Mouse (Mus musculus): ENCODE results near the gene Ssbp1.

Ssbp1 gene

DNA sequence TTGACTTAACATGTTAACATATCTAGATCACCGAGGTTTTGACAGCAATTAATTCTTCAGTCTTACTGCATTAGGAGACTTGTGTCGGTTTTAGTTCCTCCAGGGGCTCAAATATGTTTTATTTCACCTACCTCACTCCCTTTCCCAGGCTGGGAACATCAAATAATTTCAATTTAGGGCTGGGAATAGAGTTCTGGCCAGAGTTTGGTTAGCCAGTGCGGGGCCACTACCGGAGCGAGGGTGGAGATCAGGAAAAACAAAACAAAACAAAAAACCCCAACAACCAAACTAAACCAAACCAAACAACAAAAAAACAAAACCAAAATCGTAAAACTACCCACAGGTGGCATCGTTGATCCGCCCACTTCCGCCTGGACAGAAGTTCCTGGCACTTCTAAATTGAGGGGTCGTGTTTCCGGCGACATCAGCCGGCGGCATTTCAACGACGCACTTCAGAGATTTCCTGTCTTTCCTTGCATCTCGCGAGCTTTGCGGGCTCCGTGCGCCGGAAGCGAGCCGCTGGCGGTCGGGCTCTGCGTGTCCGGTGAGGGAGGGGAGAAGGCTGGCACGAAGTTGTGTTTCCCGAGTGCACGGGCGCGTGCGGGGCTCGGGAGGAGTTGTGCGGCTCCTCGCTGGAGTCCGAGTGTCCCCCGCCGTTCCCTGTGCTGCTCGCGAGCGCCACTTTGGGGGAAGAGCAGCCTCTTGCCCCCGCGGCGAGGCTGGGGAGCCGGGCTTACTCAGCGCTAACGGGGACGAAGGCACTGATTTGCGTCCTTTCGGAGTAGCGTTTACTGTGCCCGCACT is at the start of gene Ssbp1:
Gene Ssbp1 (plus strand): TSS at position 437 of the 804 bp plus-strand sequence.
- TF ChIP-seq CTCF (conservative IDR thresholded peaks at IDR 0.05; ENCODE audit: low read length) (no peak), POU5F1 (IDR thresholded peaks at IDR 0.05; ENCODE audit: borderline replicate concordance, low read length) (0 out of 2 replicates have a peak, but pooled peaks have one; percentile 5)
- Histone ChIP-seq H3K4me3 (replicated peaks; ENCODE audit: low read length) (peak within 1 kb of the TSS; percentile 93), H3K36me3 (ENCODE audit: insufficient read depth, low read length) (peaks cover 32% of the 10 kb centered on the region), H3K27me3 (ENCODE audit: insufficient read depth, low read length) (no peaks in the 10 kb centered on the region), H3K4me1 (replicated peaks; ENCODE audit: low read depth, low read length) (peaks cover 20% of the 10 kb centered on the region), H3K9me3 (ENCODE audit: low read length) (no peaks in the 10 kb centered on the region)

DNA sequence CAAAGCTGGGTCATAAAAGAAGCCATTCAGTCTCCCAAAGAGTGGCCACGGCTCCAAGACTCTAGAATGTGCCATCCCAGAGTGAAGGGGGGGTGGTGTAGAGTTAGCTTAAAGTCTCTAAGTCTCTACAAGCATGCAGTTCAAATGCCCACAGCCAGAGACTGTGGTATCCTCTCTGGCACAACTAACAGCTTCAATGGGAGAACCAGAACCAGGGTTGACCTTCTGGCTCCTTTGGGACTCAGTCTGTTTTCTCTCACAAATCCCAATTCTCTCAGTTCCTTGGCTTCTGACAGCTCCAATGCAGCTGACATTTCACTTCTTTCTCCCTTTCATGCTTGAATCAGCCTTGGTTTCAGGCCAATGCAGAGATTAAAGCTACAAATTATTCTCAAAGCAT is 48.1 kb upstream of the Ssbp1 start:
- TF ChIP-seq CTCF (conservative IDR thresholded peaks at IDR 0.05; ENCODE audit: low read length): no peak
- TF ChIP-seq POU5F1 (IDR thresholded peaks at IDR 0.05; ENCODE audit: borderline replicate concordance, low read length): no peak
- no peak for TF ChIP-seq NANOG (IDR thresholded peaks at IDR 0.05; ENCODE audit: borderline replicate concordance, low read length)
- no peak overlapping the region for H3K4me3 ChIP-seq (replicated peaks; ENCODE audit: low read length)
- no peaks in the 10 kb centered on the region for H3K27me3 ChIP-seq (ENCODE audit: insufficient read depth, low read length)
- no peaks in the 10 kb centered on the region for H3K9me3 ChIP-seq (ENCODE audit: low read length)
- H3K4me1 ChIP-seq (replicated peaks; ENCODE audit: low read depth, low read length): no peaks in the 10 kb centered on the region
- no peaks in the 10 kb centered on the region for H3K36me3 ChIP-seq (ENCODE audit: insufficient read depth, low read length)

DNA sequence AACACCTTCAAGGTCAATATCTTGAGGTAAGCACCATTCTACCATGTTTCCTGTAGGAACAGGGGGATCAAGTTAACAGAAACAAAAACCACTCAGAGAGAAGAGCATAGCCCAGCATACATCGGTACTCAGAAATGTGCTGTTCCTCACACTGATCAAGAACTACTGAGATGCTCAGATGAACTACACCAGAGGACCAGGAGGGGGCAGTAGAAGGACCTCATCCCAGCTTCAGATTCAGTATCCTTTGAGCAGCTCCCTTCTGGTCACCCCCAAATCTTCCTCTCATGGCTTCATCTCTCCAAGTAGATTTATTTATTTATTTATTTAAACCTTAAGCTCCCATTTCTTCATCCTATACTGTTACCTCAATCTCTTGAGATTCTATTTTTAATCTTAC is 47.4 kb upstream of the Ssbp1 start:
- no peak overlapping the region for H3K4me3 ChIP-seq (replicated peaks; ENCODE audit: low read length)
- no peaks in the 10 kb centered on the region for H3K36me3 ChIP-seq (ENCODE audit: insufficient read depth, low read length)
- no peaks in the 10 kb centered on the region for H3K27me3 ChIP-seq (ENCODE audit: insufficient read depth, low read length)
- no peaks in the 10 kb centered on the region for H3K9me3 ChIP-seq (ENCODE audit: low read length)
- H3K4me1 ChIP-seq (replicated peaks; ENCODE audit: low read depth, low read length): no peaks in the 10 kb centered on the region
- TF ChIP-seq CTCF (conservative IDR thresholded peaks at IDR 0.05; ENCODE audit: low read length) (peak; percentile 74), NANOG (IDR thresholded peaks at IDR 0.05; ENCODE audit: borderline replicate concordance, low read length) (no peak), POU5F1 (IDR thresholded peaks at IDR 0.05; ENCODE audit: borderline replicate concordance, low read length) (no peak)

GRCm38 (mm10) chr6:40427441-40427840 is 43.7 kb upstream of the Ssbp1 start:
- Histone ChIP-seq H3K36me3 (ENCODE audit: insufficient read depth, low read length) (no peaks in the 10 kb centered on the region), H3K27me3 (ENCODE audit: insufficient read depth, low read length) (no peaks in the 10 kb centered on the region; the same call in 1 of the 2 replicates), H3K4me1 (replicated peaks; ENCODE audit: low read depth, low read length) (no peaks in the 10 kb centered on the region), H3K9me3 (ENCODE audit: low read length) (no peaks in the 10 kb centered on the region), H3K4me3 (replicated peaks; ENCODE audit: low read length) (no peak overlapping the region)
- no peak for TF ChIP-seq POU5F1 (IDR thresholded peaks at IDR 0.05; ENCODE audit: borderline replicate concordance, low read length)
- TF ChIP-seq CTCF (conservative IDR thresholded peaks at IDR 0.05; ENCODE audit: low read length): no peak
- TF ChIP-seq NANOG (IDR thresholded peaks at IDR 0.05; ENCODE audit: borderline replicate concordance, low read length): no peak

DNA sequence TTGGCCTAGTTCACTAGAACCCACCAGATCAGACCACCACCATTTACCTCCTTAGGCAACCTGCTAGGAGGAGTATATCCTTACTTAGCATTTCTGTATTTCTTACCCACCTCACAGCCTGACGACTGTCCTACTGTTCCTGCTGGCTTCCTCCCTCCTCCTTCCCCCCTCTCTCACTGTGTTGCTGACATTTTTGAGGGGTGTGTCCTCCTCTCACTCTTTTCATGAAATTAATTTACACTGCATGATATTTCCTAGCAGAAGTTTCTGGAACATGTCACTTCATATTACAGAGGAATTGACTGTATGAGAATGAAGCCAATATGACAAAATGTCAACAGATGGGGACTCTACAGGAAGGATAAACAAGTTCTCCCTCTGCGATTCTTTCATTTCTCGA is 42.5 kb upstream of the Ssbp1 start:
- peaks cover 12% of the 10 kb centered on the region for H3K27me3 ChIP-seq (ENCODE audit: insufficient read depth, low read length)
- H3K4me3 ChIP-seq (replicated peaks; ENCODE audit: low read length): no peak overlapping the region
- TF ChIP-seq NANOG (IDR thresholded peaks at IDR 0.05; ENCODE audit: borderline replicate concordance, low read length) (no peak), POU5F1 (IDR thresholded peaks at IDR 0.05; ENCODE audit: borderline replicate concordance, low read length) (no peak), CTCF (conservative IDR thresholded peaks at IDR 0.05; ENCODE audit: low read length) (no peak)
- H3K4me1 ChIP-seq (replicated peaks; ENCODE audit: low read depth, low read length): no peaks in the 10 kb centered on the region
- H3K9me3 ChIP-seq (ENCODE audit: low read length): no peaks in the 10 kb centered on the region
- no peaks in the 10 kb centered on the region for H3K36me3 ChIP-seq (ENCODE audit: insufficient read depth, low read length)

DNA sequence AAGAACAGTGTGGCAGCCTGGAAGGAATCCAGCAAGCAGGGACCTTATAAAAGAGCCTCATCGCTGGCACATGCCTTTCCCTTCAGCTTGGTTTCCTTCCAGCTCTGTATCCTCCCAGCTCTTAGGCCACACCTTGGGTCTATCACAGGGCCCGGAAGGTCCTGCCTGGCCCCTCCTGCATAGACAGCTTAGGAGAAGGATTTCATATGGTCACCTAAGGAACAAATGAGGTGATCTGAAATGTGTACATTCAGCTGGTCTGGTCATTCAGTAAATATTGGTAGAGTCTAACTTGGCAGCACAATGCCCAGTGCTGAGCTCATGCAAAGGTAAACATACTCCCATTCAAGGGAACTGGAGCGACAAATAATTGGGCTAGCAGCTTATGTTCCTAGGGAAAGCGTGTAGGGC is 41.6 kb upstream of the Ssbp1 start:
- Histone ChIP-seq H3K4me1 (replicated peaks; ENCODE audit: low read depth, low read length) (peaks cover 3% of the 10 kb centered on the region), H3K9me3 (ENCODE audit: low read length) (no peaks in the 10 kb centered on the region), H3K4me3 (replicated peaks; ENCODE audit: low read length) (no peak overlapping the region), H3K36me3 (ENCODE audit: insufficient read depth, low read length) (no peaks in the 10 kb centered on the region), H3K27me3 (ENCODE audit: insufficient read depth, low read length) (peaks cover 20% of the 10 kb centered on the region)
- TF ChIP-seq NANOG (IDR thresholded peaks at IDR 0.05; ENCODE audit: borderline replicate concordance, low read length) (no peak), POU5F1 (IDR thresholded peaks at IDR 0.05; ENCODE audit: borderline replicate concordance, low read length) (no peak), CTCF (conservative IDR thresholded peaks at IDR 0.05; ENCODE audit: low read length) (no peak)

DNA sequence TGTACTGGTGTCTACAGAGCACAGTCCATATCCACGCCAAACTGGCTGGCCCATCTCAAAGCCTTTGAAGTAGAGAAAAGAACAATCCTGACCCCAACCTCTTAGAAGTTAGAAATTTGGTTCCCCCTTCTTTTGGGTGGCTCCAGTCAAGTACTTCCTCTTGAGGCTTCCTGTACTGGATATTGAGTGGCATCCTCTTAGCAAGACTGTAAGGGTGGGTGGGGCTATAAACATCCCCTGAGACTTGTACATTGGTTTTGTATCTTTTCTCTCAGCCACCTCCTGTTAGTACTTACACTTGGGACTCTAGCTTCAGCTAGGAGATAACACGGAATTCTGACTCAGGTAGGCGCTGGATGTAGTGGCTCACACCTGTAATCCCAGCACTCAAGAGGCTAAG is 40.9 kb upstream of the Ssbp1 start:
- Histone ChIP-seq H3K4me1 (replicated peaks; ENCODE audit: low read depth, low read length) (peaks cover 10% of the 10 kb centered on the region), H3K36me3 (ENCODE audit: insufficient read depth, low read length) (no peaks in the 10 kb centered on the region), H3K9me3 (ENCODE audit: low read length) (no peaks in the 10 kb centered on the region), H3K27me3 (ENCODE audit: insufficient read depth, low read length) (peaks cover 27% of the 10 kb centered on the region), H3K4me3 (replicated peaks; ENCODE audit: low read length) (no peak overlapping the region)
- TF ChIP-seq POU5F1 (IDR thresholded peaks at IDR 0.05; ENCODE audit: borderline replicate concordance, low read length) (no peak), NANOG (IDR thresholded peaks at IDR 0.05; ENCODE audit: borderline replicate concordance, low read length) (no peak)

DNA sequence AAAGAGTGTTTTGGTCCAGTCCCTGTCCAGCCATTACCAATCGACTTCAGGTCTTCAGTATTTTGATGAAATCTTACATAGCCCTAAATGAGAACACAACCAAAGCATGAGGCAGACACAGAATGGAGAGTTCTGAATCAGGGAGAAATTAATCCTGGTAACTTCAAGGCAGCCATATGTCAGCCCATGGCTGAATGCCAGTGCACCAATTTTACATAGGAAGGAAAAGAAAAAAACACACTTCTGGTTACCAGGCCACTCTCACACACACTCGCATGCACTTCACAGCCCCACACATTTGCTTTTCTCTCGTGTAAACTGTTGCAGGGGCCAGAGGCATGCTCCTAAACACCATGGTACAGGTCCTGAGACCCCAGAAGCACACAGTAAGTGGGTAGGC is 40.3 kb upstream of the Ssbp1 start:
- Histone ChIP-seq H3K4me3 (replicated peaks; ENCODE audit: low read length) (no peak overlapping the region), H3K36me3 (ENCODE audit: insufficient read depth, low read length) (no peaks in the 10 kb centered on the region), H3K9me3 (ENCODE audit: low read length) (no peaks in the 10 kb centered on the region), H3K4me1 (replicated peaks; ENCODE audit: low read depth, low read length) (peaks cover 10% of the 10 kb centered on the region), H3K27me3 (ENCODE audit: insufficient read depth, low read length) (peaks cover 33% of the 10 kb centered on the region)
- TF ChIP-seq NANOG (IDR thresholded peaks at IDR 0.05; ENCODE audit: borderline replicate concordance, low read length) (no peak), POU5F1 (IDR thresholded peaks at IDR 0.05; ENCODE audit: borderline replicate concordance, low read length) (no peak), CTCF (conservative IDR thresholded peaks at IDR 0.05; ENCODE audit: low read length) (no peak)

DNA sequence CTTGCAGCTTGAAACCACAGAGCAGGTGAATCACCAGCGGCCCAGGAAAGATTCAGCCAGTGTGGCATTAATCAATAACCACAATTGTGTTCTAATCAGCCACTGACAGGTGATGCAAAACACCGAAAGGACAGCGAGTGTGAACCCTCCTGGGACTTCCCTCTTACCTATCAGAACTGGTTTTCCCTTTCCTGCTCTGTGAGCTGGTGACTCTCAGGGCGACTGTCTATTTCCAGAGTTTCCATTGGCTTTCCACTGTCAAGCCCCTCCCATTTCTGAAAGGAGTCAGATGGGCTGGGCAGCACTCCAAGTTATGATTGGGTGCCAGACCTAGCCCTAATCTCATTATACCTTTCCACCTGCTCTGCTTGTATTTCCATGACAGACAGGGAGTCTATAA is 39.8 kb upstream of the Ssbp1 start:
- Histone ChIP-seq H3K27me3 (ENCODE audit: insufficient read depth, low read length) (peaks cover 37% of the 10 kb centered on the region), H3K4me1 (replicated peaks; ENCODE audit: low read depth, low read length) (peaks cover 10% of the 10 kb centered on the region), H3K36me3 (ENCODE audit: insufficient read depth, low read length) (no peaks in the 10 kb centered on the region), H3K4me3 (replicated peaks; ENCODE audit: low read length) (no peak overlapping the region), H3K9me3 (ENCODE audit: low read length) (no peaks in the 10 kb centered on the region)
- no peak for TF ChIP-seq CTCF (conservative IDR thresholded peaks at IDR 0.05; ENCODE audit: low read length)
- TF ChIP-seq POU5F1 (IDR thresholded peaks at IDR 0.05; ENCODE audit: borderline replicate concordance, low read length): no peak
- no peak for TF ChIP-seq NANOG (IDR thresholded peaks at IDR 0.05; ENCODE audit: borderline replicate concordance, low read length)

All from E14TG2a.4 (cell line).